Mouse (Mus musculus) hematopoietic multipotent progenitor cell, adult 10-12 weeks (in vitro differentiated cells): Measurements from ENCODE around the gene Olfr1284. TPM values are rescaled to one million over a fixed set of nuclear protein-coding genes. Genes with fewer than 3 reads are reported as not detected.

ENCODE experiments used
- polyA plus RNA-seq: library from polyadenylated mRNA; stranded (reverse); fragments of >175 nt; gene quantifications from 2 replicates; pipeline ENCODE4 v1.2.3, GENCODE M21; 2012; ENCODE audit warnings: low replicate concordance

The Olfr1284 gene
- polyA plus RNA-seq = not detected in 2 replicates

GRCm38 (mm10) chr2:111375222-111375621, at the start of gene Olfr1284:
Gene Olfr1284 (plus strand): TSS chr2:111375522.

DNA sequence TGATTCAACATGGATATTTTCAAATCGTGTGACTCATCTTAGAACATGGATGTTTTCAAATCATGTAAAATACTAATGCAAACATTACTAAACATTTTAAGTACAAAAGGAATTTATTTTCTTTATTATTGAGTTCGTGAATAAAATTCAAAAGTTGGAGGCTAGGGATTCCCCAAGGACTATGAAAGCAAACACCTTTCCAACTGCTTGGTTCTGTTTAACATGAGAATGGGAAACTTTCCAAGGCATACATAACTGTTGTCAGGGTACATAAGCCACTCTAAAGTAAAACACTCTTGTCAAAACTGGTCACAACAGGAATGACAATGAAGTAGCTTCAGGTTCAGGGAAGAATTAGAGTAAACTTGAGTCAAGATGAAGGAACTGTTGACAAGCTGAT, 49.1 kb upstream of the Olfr1284 start, which contains the start of gene Olfr1281:
Olfr1281 (plus strand) TSS at position 301 of the 400 bp plus-strand sequence.

GRCm38 (mm10) chr2:111335976-111336375, 39.3 kb upstream of the Olfr1284 start, which contains the start of gene Olfr1282:
Gene Olfr1282 (minus strand): TSS chr2:111336076.

DNA sequence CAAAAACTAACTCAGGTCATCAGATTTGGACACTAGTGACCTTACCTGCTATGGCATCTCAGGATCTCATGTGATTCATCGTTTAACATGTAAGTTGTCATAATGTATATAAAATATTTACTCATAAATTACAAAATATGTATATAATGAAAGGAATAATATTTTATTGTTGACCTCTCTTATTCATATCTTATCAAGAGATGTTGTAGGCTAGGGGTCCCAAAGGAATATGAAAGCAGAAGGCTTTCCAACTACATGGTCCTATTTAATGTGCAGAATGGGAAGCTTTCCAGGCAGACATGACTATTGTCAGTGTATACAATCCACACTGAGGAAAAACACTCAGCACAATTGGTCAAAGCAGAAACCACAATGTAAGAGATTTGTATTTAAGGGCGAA, 8.8 kb upstream of the Olfr1284 start, which contains the start of gene Olfr1283:
Olfr1283 (plus strand) TSS at position 301 of the 400 bp plus-strand sequence.

GRCm38 (mm10) chr2:111422931-111423330, 47.6 kb downstream of the Olfr1284 start, which contains the start of gene Olfr1286:
Gene Olfr1286 (minus strand): TSS chr2:111423115.

Other genes starting within 250 kb of the Olfr1284 start
- gene Gm15130, start 222.6 kb upstream of the Olfr1284 start, polyA plus RNA-seq = not detected in 2 replicates
- gene 4930430A15Rik, start 145.9 kb upstream of the Olfr1284 start, polyA plus RNA-seq = not detected in 2 replicates
- gene Olfr1275, start 140.2 kb upstream of the Olfr1284 start, polyA plus RNA-seq = 0.14 TPM in 1 of 2 replicates, not detected in the other
- gene Olfr1276, start 121.0 kb upstream of the Olfr1284 start, polyA plus RNA-seq = not detected in 2 replicates
- gene Olfr1277, start 101.4 kb upstream of the Olfr1284 start, polyA plus RNA-seq = not detected in 2 replicates
- not detected in 2 replicates for gene Olfr1278, start 85.4 kb upstream of the Olfr1284 start, polyA plus RNA-seq
- not detected in 2 replicates for gene Olfr1279, start 74.9 kb upstream of the Olfr1284 start, polyA plus RNA-seq
- gene Olfr1280, start 61.5 kb upstream of the Olfr1284 start, polyA plus RNA-seq = not detected in 2 replicates
- gene Olfr1281, start 49.0 kb upstream of the Olfr1284 start, polyA plus RNA-seq = not detected in 2 replicates
- gene Olfr1282, start 39.4 kb upstream of the Olfr1284 start, polyA plus RNA-seq = not detected in 2 replicates
- not detected in 2 replicates for gene Olfr1283, start 8.7 kb upstream of the Olfr1284 start, polyA plus RNA-seq
- gene Olfr1286, start 47.6 kb downstream of the Olfr1284 start, polyA plus RNA-seq = not detected in 2 replicates
- gene Olfr1287, start 73.6 kb downstream of the Olfr1284 start, polyA plus RNA-seq = 0.21 TPM in 1 of 2 replicates, not detected in the other
- not detected in 2 replicates for gene Olfr1288, start 98.6 kb downstream of the Olfr1284 start, polyA plus RNA-seq
- gene Olfr1289, start 105.3 kb downstream of the Olfr1284 start, polyA plus RNA-seq = not detected in 2 replicates
- not detected in 2 replicates for gene Olfr1290, start 118.3 kb downstream of the Olfr1284 start, polyA plus RNA-seq
- gene Olfr1291-ps1, start 121.7 kb downstream of the Olfr1284 start, polyA plus RNA-seq = not detected in 2 replicates
- not detected in 2 replicates for gene Olfr1293-ps, start 149.7 kb downstream of the Olfr1284 start, polyA plus RNA-seq
- gene Olfr1294, start 164.8 kb downstream of the Olfr1284 start, polyA plus RNA-seq = not detected in 2 replicates
- not detected in 2 replicates for gene Olfr1295, start 194.2 kb downstream of the Olfr1284 start, polyA plus RNA-seq